Mouse (Mus musculus) MEL (cell line): ENCODE results near the gene Naip5. TPM values are rescaled to one million over a fixed set of nuclear protein-coding genes. Genes with fewer than 3 reads are reported as not detected.
"Not testable (repeated sequence)": the region's sequence is repeated elsewhere in the genome, so short reads cannot be mapped to it uniquely, and the experiment has no call there.

Experiments used
- DNase-seq: peaks from one replicate; pipeline ENCODE4 v3.0.0; 2011; ENCODE audit warnings: low read depth, low spot score
- H3K27ac ChIP-seq: 2 replicates; pipeline ENCODE4 v1.5.1; 2012; ENCODE audit warnings: low read depth, mild to moderate bottlenecking, control low read depth, low read length, moderate library complexity; ENCODE audit not compliant: control insufficient read depth
- H3K27me3 ChIP-seq, 2 experiments: fragments of 150-350 bp in 1 of 2; sonication (generic) in 1 of 2; 2 replicates each; pipeline ENCODE4 v1.6.1; 2012; ENCODE audit warnings: low read length in 2 of 2, mild to moderate bottlenecking in 2 of 2, improper control_type of control experiment in 1 of 2, moderate library complexity in 1 of 2; ENCODE audit not compliant: insufficient read depth in 2 of 2, control insufficient read depth in 1 of 2
- H3K36me3 ChIP-seq, 2 experiments: 2 replicates each; pipeline ENCODE4 v1.6.1; 2012 to 2014; ENCODE audit warnings: low read length in 2 of 2, improper control_type of control experiment in 1 of 2, inconsistent platforms in 1 of 2, mild to moderate bottlenecking in 1 of 2; ENCODE audit not compliant: insufficient read depth in 2 of 2, control insufficient read depth in 1 of 2
- H3K4me1 ChIP-seq, 2 experiments: fragments of 150-350 bp in 1 of 2; sonication (generic) in 1 of 2; 2 replicates each; pipeline ENCODE4 v1.6.1; 2012; ENCODE audit warnings: low read length in 2 of 2, improper control_type of control experiment in 1 of 2, mild to moderate bottlenecking in 1 of 2; ENCODE audit not compliant: insufficient read depth in 2 of 2, control insufficient read depth in 1 of 2
- H3K4me3 ChIP-seq, 2 experiments: fragments of 150-350 bp in 1 of 2; sonication (generic) in 1 of 2; 2 replicates each; pipeline ENCODE4 v1.5.1; 2012; ENCODE audit warnings: low read depth in 2 of 2, low read length in 2 of 2, mild to moderate bottlenecking in 2 of 2, moderate library complexity in 2 of 2, control low read depth in 1 of 2, improper control_type of control experiment in 1 of 2; ENCODE audit not compliant: control insufficient read depth in 1 of 2, insufficient read depth in 1 of 2
- H3K79me2 ChIP-seq: 2 replicates; pipeline ENCODE4 v1.6.1; 2012; ENCODE audit warnings: mild to moderate bottlenecking, low read length, moderate library complexity; ENCODE audit not compliant: control insufficient read depth, poor library complexity, insufficient read depth
- H3K9ac ChIP-seq: 2 replicates; pipeline ENCODE4 v1.6.1; 2012; ENCODE audit warnings: low read depth, mild to moderate bottlenecking, control low read depth, low read length, moderate library complexity; ENCODE audit not compliant: control insufficient read depth, poor library complexity, severe bottlenecking
- H3K9me3 ChIP-seq: fragments of 150-350 bp; sonication (generic); replicated peaks from 2 replicates; pipeline ENCODE4 v1.6.1; 2012; ENCODE audit warnings: mild to moderate bottlenecking, low read length, improper control_type of control experiment, moderate library complexity; ENCODE audit not compliant: insufficient read depth
- BHLHE40 ChIP-seq: IDR thresholded peaks from 2 replicates; pipeline ENCODE4 v1.6.1; 2012; ENCODE audit warnings: low read depth, mild to moderate bottlenecking, inconsistent platforms, low read length, improper control_type of control experiment, borderline replicate concordance
- ELF1 ChIP-seq: IDR thresholded peaks from 2 replicates; pipeline ENCODE4 v1.6.1; 2014; ENCODE audit warnings: low read depth, mild to moderate bottlenecking, inconsistent platforms, low read length, improper control_type of control experiment, moderate library complexity
- ETS1 ChIP-seq: IDR thresholded peaks from 2 replicates; pipeline ENCODE4 v1.6.1; 2012; ENCODE audit warnings: low read depth, mild to moderate bottlenecking, inconsistent platforms, low read length, improper control_type of control experiment, moderate library complexity
- GATA1 ChIP-seq: IDR thresholded peaks from 2 replicates; pipeline ENCODE4 v1.6.1; 2011; ENCODE audit warnings: low read depth, low read length, improper control_type of control experiment
- JUND ChIP-seq: IDR thresholded peaks from 2 replicates; pipeline ENCODE4 v1.6.1; 2011; ENCODE audit warnings: low read depth, mild to moderate bottlenecking, improper control_type of control experiment, low read length
- KAT2A ChIP-seq: conservative IDR thresholded peaks from 2 replicates; pipeline ENCODE4 v1.6.1; 2012; ENCODE audit warnings: low read depth, low read length, improper control_type of control experiment, inconsistent platforms
- MAZ ChIP-seq: IDR thresholded peaks from 2 replicates; pipeline ENCODE4 v1.6.1; 2012; ENCODE audit warnings: low read depth, mild to moderate bottlenecking, inconsistent platforms, low read length, improper control_type of control experiment
- MXI1 ChIP-seq: IDR thresholded peaks from 2 replicates; pipeline ENCODE4 v1.6.1; 2011; ENCODE audit warnings: mild to moderate bottlenecking, low read depth, low read length, improper control_type of control experiment
- MYB ChIP-seq: IDR thresholded peaks from 2 replicates; pipeline ENCODE4 v1.6.1; 2011; ENCODE audit warnings: mild to moderate bottlenecking, low read depth, low read length, improper control_type of control experiment
- POLR2A ChIP-seq, 2 experiments: IDR thresholded peaks; 2 replicates each; pipeline ENCODE4 v1.6.1; 2011 to 2012; ENCODE audit warnings: low read length in 2 of 2, mild to moderate bottlenecking in 2 of 2, control low read depth in 1 of 2, improper control_type of control experiment in 1 of 2, low read depth in 1 of 2, moderate library complexity in 1 of 2; ENCODE audit not compliant: control insufficient read depth in 1 of 2, insufficient read depth in 1 of 2, poor library complexity in 1 of 2
- POLR2AphosphoS2 ChIP-seq: IDR thresholded peaks from 2 replicates; pipeline ENCODE4 v1.6.1; 2011; ENCODE audit warnings: low read length, improper control_type of control experiment
- POLR2AphosphoS5 ChIP-seq: IDR thresholded peaks from 2 replicates; pipeline ENCODE4 v1.6.1; 2012; ENCODE audit warnings: low read depth, borderline replicate concordance, mild to moderate bottlenecking, inconsistent platforms, low read length, moderate library complexity, mixed read lengths
- RAD21 ChIP-seq: IDR thresholded peaks from 2 replicates; pipeline ENCODE4 v1.6.1; 2011; ENCODE audit warnings: mild to moderate bottlenecking, low read depth, low read length, improper control_type of control experiment
- SIN3A ChIP-seq: IDR thresholded peaks from 2 replicates; pipeline ENCODE4 v1.6.1; 2012; ENCODE audit warnings: low read length, improper control_type of control experiment, inconsistent platforms
- UBTF ChIP-seq: IDR thresholded peaks from 2 replicates; pipeline ENCODE4 v1.6.1; 2012; ENCODE audit warnings: low read depth, mild to moderate bottlenecking, inconsistent platforms, low read length, improper control_type of control experiment, moderate library complexity, borderline replicate concordance; ENCODE audit not compliant: insufficient read depth
- USF2 ChIP-seq, 2 experiments: IDR thresholded peaks; 2 replicates each; pipeline ENCODE4 v1.6.1; 2011 to 2012; ENCODE audit warnings: improper control_type of control experiment in 2 of 2, low read length in 2 of 2, borderline replicate concordance in 1 of 2, inconsistent platforms in 1 of 2, low read depth in 1 of 2, mild to moderate bottlenecking in 1 of 2; ENCODE audit not compliant: insufficient read depth in 1 of 2
- polyA plus RNA-seq, 2 experiments: library from polyadenylated mRNA; stranded (reverse) in 1 of 2; unstranded in 1 of 2; fragments of >175 nt in 1 of 2; fragments of >200 nt in 1 of 2; gene quantifications; 2 replicates each; pipeline versions ENCODE4 v1.2.1 to v1.2.4; 2012; ENCODE audit warnings: low replicate concordance in 2 of 2, low read depth in 1 of 2; ENCODE audit not compliant: insufficient read length in 2 of 2, insufficient read depth in 1 of 2, missing spikeins in 1 of 2
- total RNA-seq: library from RNA; depleted of rRNA; stranded (reverse); fragments of 300-350 nt; gene quantifications from 2 replicates; pipeline ENCODE4 v1.2.3, GENCODE M21; 2012; rRNA removed

Naip5 gene
- total RNA-seq (under 0.01 and 0.07 TPM in 2 replicates), polyA plus RNA-seq (under 1 TPM in 1 of 2 experiments, not detected in 1; 0.29 TPM)

- H3K27ac ChIP-seq, DNase-seq, H3K79me2 ChIP-seq, H3K9ac ChIP-seq, H3K4me1 ChIP-seq, H3K9me3 ChIP-seq, H3K36me3 ChIP-seq, H3K27me3 ChIP-seq: not testable (repeated sequence)
- H3K4me3 ChIP-seq: peak within 1 kb of the TSS; percentile 20 to 32; a peak in 2 of 4 replicates
Observed at GRCm38 (mm10) chr13:100246223-100246622, at the start of gene Naip5. Gene Naip5, minus strand, starts transcription at chr13:100246323.

DNA sequence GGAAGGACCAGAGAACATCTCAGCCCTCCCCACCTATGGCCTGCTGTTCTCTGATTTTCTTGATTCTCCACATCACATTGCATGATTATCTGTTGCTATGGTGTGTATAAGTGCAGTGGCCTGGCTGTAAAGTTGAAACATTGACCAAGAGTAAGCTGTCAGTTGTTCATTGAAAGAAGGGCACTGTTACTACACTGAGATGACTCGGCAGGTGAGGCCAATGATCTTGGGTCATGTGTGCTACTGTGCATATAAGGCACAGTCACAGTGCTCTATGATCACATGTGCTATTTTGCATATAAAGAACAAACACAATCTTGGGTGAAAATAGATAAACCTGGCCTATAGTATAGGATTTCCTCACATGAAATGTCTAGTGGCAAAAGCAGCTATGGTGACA, 38.5 kb upstream of the Naip5 start:
- TF ChIP-seq USF2 (IDR thresholded peaks at IDR 0.05; ENCODE audit: borderline replicate concordance in 1 of 2, insufficient read depth in 1 of 2, low read depth in 1 of 2, low read length in 2 of 2) (no peak), JUND (no peak), BHLHE40 (no peak), POLR2AphosphoS5 (no peak), KAT2A (no peak), GATA1 (no peak), RAD21 (no peak), UBTF (no peak), MAZ (no peak), POLR2AphosphoS2 (no peak), ELF1 (no peak), ETS1 (no peak), SIN3A (no peak), MYB (no peak), MXI1 (no peak), POLR2A (IDR thresholded peaks at IDR 0.05; ENCODE audit: control insufficient read depth in 1 of 2, insufficient read depth in 1 of 2, low read depth in 1 of 2, low read length in 2 of 2, poor library complexity in 1 of 2) (no peak)
- H3K4me1 ChIP-seq: no peaks in the 10 kb centered on the region
- no peaks in the 10 kb centered on the region for H3K79me2 ChIP-seq
- H3K27ac ChIP-seq: no peak overlapping the region
- H3K9ac ChIP-seq: no peak overlapping the region
- H3K9me3 ChIP-seq: no peaks in the 10 kb centered on the region
- H3K36me3 ChIP-seq: no peaks in the 10 kb centered on the region
- no peak for DNase-seq
- H3K4me3 ChIP-seq: no peak overlapping the region
- no peaks in the 10 kb centered on the region for H3K27me3 ChIP-seq

- not testable (repeated sequence) for H3K4me3 ChIP-seq, H3K27me3 ChIP-seq, DNase-seq, H3K4me1 ChIP-seq, H3K9ac ChIP-seq, H3K36me3 ChIP-seq, H3K27ac ChIP-seq, H3K79me2 ChIP-seq, H3K9me3 ChIP-seq
Observed at GRCm38 (mm10) chr13:100271474-100272132, 25.5 kb upstream of the Naip5 start.

DNA sequence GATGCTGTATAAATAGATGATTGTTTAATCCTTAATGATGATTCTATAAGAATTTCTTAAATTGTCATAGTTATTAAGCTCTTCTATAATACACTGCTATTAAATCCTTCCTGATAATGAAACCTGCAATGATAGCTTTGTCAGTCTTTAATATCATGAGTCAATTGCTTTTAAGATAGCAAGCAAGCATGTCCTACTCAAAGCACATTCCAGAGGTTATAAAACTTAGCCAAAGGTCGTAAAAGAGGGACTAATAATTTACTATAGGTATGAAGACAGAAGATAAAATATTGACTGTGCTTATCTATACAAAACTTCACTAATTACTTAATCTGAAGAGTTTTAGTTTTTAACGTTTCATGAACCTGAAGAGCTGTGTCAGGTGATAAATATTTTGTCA, 10.9 kb upstream of the Naip5 start:
- not testable (repeated sequence) for H3K4me1 ChIP-seq, DNase-seq, H3K27ac ChIP-seq, H3K4me3 ChIP-seq, H3K9me3 ChIP-seq, H3K27me3 ChIP-seq, H3K36me3 ChIP-seq, H3K9ac ChIP-seq, H3K79me2 ChIP-seq

DNA sequence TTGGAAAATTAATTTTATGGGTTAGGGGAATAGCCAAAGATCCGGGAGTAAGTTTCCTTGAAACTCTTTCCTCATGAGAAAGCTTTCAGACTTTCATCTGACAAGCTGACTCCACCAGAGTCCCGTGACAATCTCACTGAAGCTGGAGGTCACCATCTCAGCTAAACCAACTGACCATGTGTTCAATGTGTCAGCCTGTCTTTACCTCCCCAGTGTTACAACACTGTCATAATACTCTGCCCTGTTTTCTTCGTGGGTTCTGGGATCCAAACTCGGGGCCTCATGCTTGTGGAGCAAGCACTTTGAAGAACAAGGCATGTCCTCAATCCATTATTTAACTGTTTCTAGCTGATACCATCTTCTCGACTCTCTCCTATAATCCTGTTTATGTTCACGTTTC, 9.8 kb upstream of the Naip5 start:
- not testable (repeated sequence) for H3K27me3 ChIP-seq, H3K9me3 ChIP-seq, H3K27ac ChIP-seq, H3K79me2 ChIP-seq, H3K4me3 ChIP-seq, H3K36me3 ChIP-seq, H3K9ac ChIP-seq, H3K4me1 ChIP-seq, DNase-seq
